Mouse (Mus musculus) hindbrain, embryonic 16.5 days (tissue): ENCODE data around the gene Slc9b1. TPM values are rescaled to one million over a fixed set of nuclear protein-coding genes. Genes with fewer than 3 reads are reported as not detected.

Source experiments
- ATAC-seq: fragments of 200-750 bp; cut with Nextera tagmentation; 2 replicates; pipeline ENCODE4 v1.8.0; 2017; ENCODE audit warnings: moderate TSS enrichment, moderate library complexity
- H3K27ac ChIP-seq: fragments of 300-500 bp; sonication (generic); 2 replicates; pipeline ENCODE4 v1.5.1; 2014; ENCODE audit warnings: low read depth, mild to moderate bottlenecking, control low read depth, low read length, moderate library complexity
- H3K27me3 ChIP-seq: fragments of 300-500 bp; sonication (generic); replicated peaks from 2 replicates; pipeline ENCODE4 v1.6.1; 2014; ENCODE audit warnings: low read length; ENCODE audit not compliant: control insufficient read depth, insufficient read depth
- H3K36me3 ChIP-seq: fragments of 300-500 bp; sonication (generic); 2 replicates; pipeline ENCODE4 v1.6.1; 2014; ENCODE audit warnings: mild to moderate bottlenecking, low read length, moderate library complexity, mixed read lengths; ENCODE audit not compliant: control insufficient read depth, insufficient read depth
- H3K4me1 ChIP-seq: fragments of 300-500 bp; sonication (generic); 2 replicates; pipeline ENCODE4 v1.6.1; 2014; ENCODE audit warnings: low read depth, low read length; ENCODE audit not compliant: control insufficient read depth, insufficient read depth
- H3K4me2 ChIP-seq: fragments of 300-500 bp; sonication (generic); 2 replicates; pipeline ENCODE4 v1.6.1; 2014; ENCODE audit warnings: mild to moderate bottlenecking, low read length, control low read depth, moderate library complexity
- H3K4me3 ChIP-seq: fragments of 300-500 bp; sonication (generic); 2 replicates; pipeline ENCODE4 v1.5.1; 2014; ENCODE audit warnings: mild to moderate bottlenecking, low read length, control low read depth, moderate library complexity
- H3K9ac ChIP-seq: fragments of 300-500 bp; sonication (generic); 2 replicates; pipeline ENCODE4 v1.6.1; 2014; ENCODE audit warnings: low read depth, mild to moderate bottlenecking, control low read depth, low read length, moderate library complexity
- H3K9me3 ChIP-seq: fragments of 300-500 bp; sonication (generic); 2 replicates; pipeline ENCODE4 v1.6.1; 2014; ENCODE audit warnings: mild to moderate bottlenecking, low read length, moderate library complexity; ENCODE audit not compliant: control insufficient read depth
- WGBS: fragments of 180-500 bp; shearing (Covaris S2); extraction: QIAGEN DNeasy Blood & Tissue Kit; methylation state at CpG from one replicate; pipeline ENCODE4 v1.1.7; 2014; 5-methylcytosine and 5-hydroxymethylcytosine counted together
- polyA plus RNA-seq: library from polyadenylated mRNA; unstranded; fragments of >200 nt; fragmentation: Nextera tagmentation; extraction: Ambion mirVana; gene quantifications from 2 replicates; pipeline ENCODE4 v1.2.1, GENCODE M21; 2015

Gene Slc9b1
- polyA plus RNA-seq, 1 experiment from 2014 or later: 0.10 TPM

- 91% methylated on average over 9 of the region's 9 CpGs for WGBS
- H3K4me1 ChIP-seq: no peaks in the 10 kb centered on the region
- H3K9ac ChIP-seq: no peak overlapping the region
- H3K4me3 ChIP-seq: no peak overlapping the region
- H3K9me3 ChIP-seq: peaks cover 3% of the 10 kb centered on the region
- H3K36me3 ChIP-seq: no peaks in the 10 kb centered on the region
- H3K27me3 ChIP-seq: no peaks in the 10 kb centered on the region
- ATAC-seq: no peak
- H3K27ac ChIP-seq: no peak overlapping the region
- no peak overlapping the region for H3K4me2 ChIP-seq
Measured at GRCm38 (mm10) chr3:135315720-135316425, 32.0 kb upstream of the Slc9b1 start.

DNA sequence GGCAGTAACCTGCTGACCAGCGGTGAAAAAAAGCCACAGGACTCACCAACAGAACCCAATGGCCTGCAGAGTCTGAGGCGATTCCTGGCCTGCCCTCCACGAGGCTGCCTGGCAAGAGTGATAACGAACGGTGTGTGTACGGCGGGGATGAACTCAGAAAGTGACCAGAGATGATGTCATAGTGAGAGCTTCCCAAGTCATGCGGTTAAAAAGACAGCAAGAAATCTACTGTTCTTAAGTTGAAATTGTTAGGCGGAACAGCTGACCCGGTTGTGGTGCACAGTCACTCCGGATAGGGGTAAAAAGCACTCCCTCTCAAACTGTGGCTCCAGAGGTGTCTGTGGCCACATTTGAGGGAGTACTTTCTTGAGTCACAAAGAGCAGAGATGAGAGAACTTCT is 29.5 kb upstream of the Slc9b1 start:
- H3K27ac ChIP-seq: no peak overlapping the region

GRCm38 (mm10) chr3:135324354-135324753 is 23.5 kb upstream of the Slc9b1 start:
- Histone ChIP-seq H3K4me2 (no peak overlapping the region), H3K27ac (no peak overlapping the region), H3K9ac (no peak overlapping the region), H3K36me3 (no peaks in the 10 kb centered on the region), H3K4me3 (no peak overlapping the region), H3K4me1 (no peaks in the 10 kb centered on the region), H3K9me3 (no peaks in the 10 kb centered on the region), H3K27me3 (no peaks in the 10 kb centered on the region)
- no peak for ATAC-seq
- WGBS: 19% methylated on average over 6 of the region's 6 CpGs

More for the DNA sequence above, 29.5 kb upstream of the Slc9b1 start:
- no peak for ATAC-seq
- no peaks in the 10 kb centered on the region for H3K27me3 ChIP-seq
- no peak overlapping the region for H3K9ac ChIP-seq
- no peak overlapping the region for H3K4me2 ChIP-seq
- 86% methylated on average over 11 of the region's 11 CpGs for whole genome bisulfite sequencing
- no peaks in the 10 kb centered on the region for H3K36me3 ChIP-seq
- H3K9me3 ChIP-seq: peaks cover 3% of the 10 kb centered on the region
- H3K4me1 ChIP-seq: no peaks in the 10 kb centered on the region
- H3K4me3 ChIP-seq: no peak overlapping the region

DNA sequence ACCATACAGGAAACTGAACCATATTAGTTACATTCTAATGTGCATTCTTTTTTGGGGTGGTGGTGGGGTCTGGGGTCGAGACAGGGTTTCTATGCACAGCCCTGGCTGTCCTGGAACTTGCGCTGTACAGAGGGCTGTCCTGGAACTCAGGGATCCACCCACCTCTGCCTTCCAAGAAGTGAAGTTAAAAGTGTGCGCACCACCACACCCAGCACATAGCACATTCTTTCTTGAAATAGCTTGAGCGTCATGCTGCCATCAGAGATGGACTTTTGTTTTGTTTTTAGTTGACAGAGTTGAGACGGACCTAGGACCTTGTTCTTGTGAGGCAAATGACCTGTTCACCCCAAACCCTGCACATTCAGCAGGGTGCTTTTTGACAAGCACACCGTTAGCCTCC is 20.7 kb upstream of the Slc9b1 start:
- 78% methylated on average over 6 of the region's 6 CpGs for WGBS
- H3K9me3 ChIP-seq: no peaks in the 10 kb centered on the region
- no peaks in the 10 kb centered on the region for H3K36me3 ChIP-seq
- no peak overlapping the region for H3K27ac ChIP-seq
- no peak overlapping the region for H3K4me2 ChIP-seq
- H3K9ac ChIP-seq: no peak overlapping the region
- H3K27me3 ChIP-seq: no peaks in the 10 kb centered on the region
- H3K4me1 ChIP-seq: no peaks in the 10 kb centered on the region
- no peak for ATAC-seq
- H3K4me3 ChIP-seq: no peak overlapping the region

GRCm38 (mm10) chr3:135327601-135328000 is 20.2 kb upstream of the Slc9b1 start:
- Histone ChIP-seq H3K9ac (no peak overlapping the region), H3K4me3 (no peak overlapping the region), H3K4me1 (no peaks in the 10 kb centered on the region), H3K27me3 (no peaks in the 10 kb centered on the region), H3K9me3 (no peaks in the 10 kb centered on the region), H3K36me3 (no peaks in the 10 kb centered on the region), H3K4me2 (no peak overlapping the region), H3K27ac (no peak overlapping the region)
- WGBS: 62% methylated on average over 2 of the region's 2 CpGs
- no peak for ATAC-seq

DNA sequence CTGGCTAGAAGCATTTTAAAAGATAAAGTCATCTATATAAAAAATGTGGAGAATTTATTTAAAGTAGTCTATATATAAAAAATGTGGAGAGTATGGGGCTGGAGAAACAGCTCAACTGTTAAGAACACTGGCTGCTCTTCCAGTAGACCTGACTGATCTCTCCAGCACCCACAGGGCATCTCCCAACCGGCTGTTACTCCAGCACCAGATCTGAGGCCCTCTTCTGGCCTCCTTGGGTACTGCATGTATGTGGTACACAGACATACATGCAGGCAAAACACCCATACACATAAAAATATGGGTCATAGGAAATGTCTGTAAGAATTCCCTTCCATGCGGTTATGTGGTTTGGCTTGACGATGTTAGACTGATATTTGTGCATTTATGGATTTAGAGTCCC is 19.3 kb upstream of the Slc9b1 start:
- Histone ChIP-seq H3K9ac (no peak overlapping the region), H3K4me3 (no peak overlapping the region), H3K36me3 (no peaks in the 10 kb centered on the region), H3K27ac (no peak overlapping the region), H3K4me2 (no peak overlapping the region), H3K27me3 (no peaks in the 10 kb centered on the region), H3K4me1 (no peaks in the 10 kb centered on the region), H3K9me3 (no peaks in the 10 kb centered on the region)
- 43% methylated on average over 3 of the region's 3 CpGs for WGBS
- ATAC-seq: no peak

DNA sequence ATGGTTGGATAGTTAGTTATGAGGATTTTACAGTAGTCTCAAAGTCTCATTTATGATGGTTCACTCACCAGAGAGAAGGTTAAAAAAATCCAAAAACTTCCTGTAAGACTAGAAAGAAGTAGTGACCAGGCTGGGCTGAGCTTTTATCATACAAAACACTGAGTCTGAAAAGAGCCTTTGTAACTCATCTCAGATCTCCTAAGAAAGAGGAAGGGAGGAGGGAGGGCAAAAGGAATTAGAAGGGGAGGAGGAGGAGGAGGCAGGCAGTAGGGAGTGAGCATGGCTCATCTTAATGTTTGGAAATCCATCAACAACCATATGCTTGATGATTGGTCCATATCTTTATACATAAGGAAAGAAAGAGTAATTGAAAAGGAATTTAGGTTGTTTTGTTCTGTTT is 15.1 kb upstream of the Slc9b1 start:
- no peak overlapping the region for H3K4me2 ChIP-seq
- no peak overlapping the region for H3K4me3 ChIP-seq
- H3K9ac ChIP-seq: no peak overlapping the region
- H3K9me3 ChIP-seq: no peaks in the 10 kb centered on the region
- no peak overlapping the region for H3K27ac ChIP-seq
- H3K27me3 ChIP-seq: no peaks in the 10 kb centered on the region
- H3K36me3 ChIP-seq: no peaks in the 10 kb centered on the region
- H3K4me1 ChIP-seq: no peaks in the 10 kb centered on the region
- no peak for ATAC-seq

- Histone ChIP-seq H3K36me3 (no peaks in the 10 kb centered on the region), H3K27me3 (no peaks in the 10 kb centered on the region)
Measured at GRCm38 (mm10) chr3:135333763-135334162, 14.1 kb upstream of the Slc9b1 start.

GRCm38 (mm10) chr3:135349022-135349421 is 1.2 kb downstream of the Slc9b1 start:
- no peaks in the 10 kb centered on the region for H3K4me1 ChIP-seq
- no peak for ATAC-seq
- H3K36me3 ChIP-seq: no peaks in the 10 kb centered on the region
- no peak overlapping the region for H3K9ac ChIP-seq
- H3K4me3 ChIP-seq: no peak overlapping the region
- no peaks in the 10 kb centered on the region for H3K9me3 ChIP-seq
- H3K27ac ChIP-seq: no peak overlapping the region
- no peaks in the 10 kb centered on the region for H3K27me3 ChIP-seq
- H3K4me2 ChIP-seq: no peak overlapping the region

More at GRCm38 (mm10) chr3:135333763-135334162, 14.1 kb upstream of the Slc9b1 start:
- Histone ChIP-seq H3K4me3 (no peak overlapping the region), H3K4me1 (no peaks in the 10 kb centered on the region), H3K9ac (no peak overlapping the region), H3K4me2 (no peak overlapping the region), H3K9me3 (no peaks in the 10 kb centered on the region), H3K27ac (no peak overlapping the region)
- WGBS: 30% methylated on average over 4 of the region's 4 CpGs
- no peak for ATAC-seq

- Histone ChIP-seq H3K36me3 (no peaks in the 10 kb centered on the region), H3K4me3 (no peak overlapping the region), H3K9ac (no peak overlapping the region), H3K9me3 (no peaks in the 10 kb centered on the region), H3K4me2 (no peak overlapping the region), H3K4me1 (no peaks in the 10 kb centered on the region), H3K27ac (no peak overlapping the region), H3K27me3 (no peaks in the 10 kb centered on the region)
- no peak for ATAC-seq
- WGBS: 94% methylated on average over 3 of the region's 3 CpGs
Measured at GRCm38 (mm10) chr3:135351857-135352256, 4.0 kb downstream of the Slc9b1 start.
